Mouse (Mus musculus) heart, embryonic 16.5 days (tissue): ENCODE results near the gene Wdr11. TPM values are rescaled to one million over a fixed set of nuclear protein-coding genes. Genes with fewer than 3 reads are reported as not detected.

ENCODE experiments used
- ATAC-seq: fragments of 200-750 bp; cut with Nextera tagmentation; replicated peaks from 2 replicates; pipeline ENCODE4 v1.8.0; 2017; ENCODE audit warnings: moderate number of reproducible peaks; ENCODE audit not compliant: insufficient read depth, low FRiP score; ENCODE audit errors: extremely low read depth
- H3K27ac ChIP-seq: fragments of 300-500 bp; sonication (generic); 2 replicates; pipeline ENCODE4 v1.5.1; 2014; ENCODE audit warnings: mild to moderate bottlenecking, low read length, control low read depth, moderate library complexity
- H3K27me3 ChIP-seq: fragments of 300-500 bp; sonication (generic); 2 replicates; pipeline ENCODE4 v1.6.1; 2014; ENCODE audit warnings: low read length, mixed read lengths; ENCODE audit not compliant: control insufficient read depth, insufficient read depth
- H3K36me3 ChIP-seq: fragments of 300-500 bp; sonication (generic); 2 replicates; pipeline ENCODE4 v1.6.1; 2014; ENCODE audit not compliant: control insufficient read depth, insufficient read depth
- H3K4me1 ChIP-seq: fragments of 300-500 bp; sonication (generic); 2 replicates; pipeline ENCODE4 v1.6.1; 2014; ENCODE audit warnings: low read length, mixed read lengths; ENCODE audit not compliant: control insufficient read depth, insufficient read depth
- H3K4me2 ChIP-seq: fragments of 300-500 bp; sonication (generic); 2 replicates; pipeline ENCODE4 v1.6.1; 2014; ENCODE audit warnings: low read depth, mild to moderate bottlenecking, control low read depth, low read length
- H3K4me3 ChIP-seq: fragments of 300-500 bp; sonication (generic); 2 replicates; pipeline ENCODE4 v1.5.1; 2014; ENCODE audit warnings: mild to moderate bottlenecking, control low read depth, low read length
- H3K9ac ChIP-seq: fragments of 300-500 bp; sonication (generic); 2 replicates; pipeline ENCODE4 v1.6.1; 2014; ENCODE audit warnings: low read length, control low read depth
- H3K9me3 ChIP-seq: fragments of 300-500 bp; sonication (generic); replicated peaks from 2 replicates; pipeline ENCODE4 v1.6.1; 2016; ENCODE audit warnings: low read length; ENCODE audit not compliant: control insufficient read depth
- WGBS: fragments of 180-500 bp; shearing (Covaris S2); extraction: QIAGEN DNeasy Blood & Tissue Kit; methylation state at CpG from one replicate; pipeline ENCODE4 v1.1.7; 2014; 5-methylcytosine and 5-hydroxymethylcytosine counted together
- polyA plus RNA-seq: library from polyadenylated mRNA; unstranded; fragments of >200 nt; fragmentation: Nextera tagmentation; extraction: Ambion mirVana; gene quantifications from 2 replicates; pipeline ENCODE4 v1.2.1, GENCODE M21; 2015

The Wdr11 gene
- polyA plus RNA-seq, 1 experiment from 2014 or later = 25.2 TPM

- no peak overlapping the region for H3K27ac ChIP-seq
- H3K36me3 ChIP-seq = peaks cover 62% of the 10 kb centered on the region
- ATAC-seq = no peak
- H3K9ac ChIP-seq = no peak overlapping the region
- no peaks in the 10 kb centered on the region for H3K9me3 ChIP-seq
- WGBS = 74% methylated on average over 7 of the region's 7 CpGs
- H3K4me3 ChIP-seq = no peak overlapping the region
- peaks cover 7% of the 10 kb centered on the region for H3K4me1 ChIP-seq
- no peaks in the 10 kb centered on the region for H3K27me3 ChIP-seq
- H3K4me2 ChIP-seq = no peak overlapping the region
Observed at GRCm38 (mm10) chr7:129630351-129630750, 38.7 kb downstream of the Wdr11 start.

GRCm38 (mm10) chr7:129631453-129631852, 39.8 kb downstream of the Wdr11 start:
- no peak overlapping the region; the same call in 1 of the 2 replicates for H3K27ac ChIP-seq
- H3K9ac ChIP-seq = no peak overlapping the region
- H3K9me3 ChIP-seq = no peaks in the 10 kb centered on the region
- peaks cover 54% of the 10 kb centered on the region for H3K36me3 ChIP-seq
- no peak overlapping the region for H3K4me2 ChIP-seq
- WGBS = 44% methylated on average over 6 of the region's 6 CpGs
- H3K4me3 ChIP-seq = no peak overlapping the region
- peaks cover 7% of the 10 kb centered on the region for H3K4me1 ChIP-seq
- ATAC-seq = peak; percentile 70
- no peaks in the 10 kb centered on the region for H3K27me3 ChIP-seq

GRCm38 (mm10) chr7:129635898-129636640, 44.4 kb downstream of the Wdr11 start:
- Histone ChIP-seq H3K4me2 (no peak overlapping the region), H3K9me3 (no peaks in the 10 kb centered on the region), H3K27ac (no peak overlapping the region), H3K27me3 (no peaks in the 10 kb centered on the region), H3K4me3 (no peak overlapping the region), H3K9ac (no peak overlapping the region), H3K4me1 (peaks cover 5% of the 10 kb centered on the region), H3K36me3 (peaks cover 28% of the 10 kb centered on the region)
- WGBS = 86% methylated on average over 12 of the region's 12 CpGs
- no peak for ATAC-seq

GRCm38 (mm10) chr7:129636992-129637391, 45.3 kb downstream of the Wdr11 start:
- Histone ChIP-seq H3K4me2 (no peak overlapping the region), H3K36me3 (peaks cover 22% of the 10 kb centered on the region; the same call in 1 of the 2 replicates), H3K27me3 (no peaks in the 10 kb centered on the region), H3K4me3 (no peak overlapping the region), H3K9ac (no peak overlapping the region), H3K27ac (no peak overlapping the region), H3K4me1 (no peaks in the 10 kb centered on the region), H3K9me3 (no peaks in the 10 kb centered on the region)
- ATAC-seq = no peak
- 58% methylated on average over 9 of the region's 9 CpGs for WGBS

- no peak for ATAC-seq
- no peak overlapping the region for H3K9ac ChIP-seq
- H3K4me3 ChIP-seq = no peak overlapping the region
- H3K4me2 ChIP-seq = no peak overlapping the region
- no peaks in the 10 kb centered on the region for H3K27me3 ChIP-seq
- peaks cover 16% of the 10 kb centered on the region; the same call in 1 of the 2 replicates for H3K36me3 ChIP-seq
- no peaks in the 10 kb centered on the region for H3K9me3 ChIP-seq
- no peak overlapping the region for H3K27ac ChIP-seq
- 73% methylated on average over 5 of the region's 5 CpGs for WGBS
- no peaks in the 10 kb centered on the region for H3K4me1 ChIP-seq
Observed at GRCm38 (mm10) chr7:129637906-129638475, 46.3 kb downstream of the Wdr11 start.

GRCm38 (mm10) chr7:129639006-129639405, 47.3 kb downstream of the Wdr11 start:
- Histone ChIP-seq H3K4me1 (no peaks in the 10 kb centered on the region), H3K9me3 (no peaks in the 10 kb centered on the region), H3K9ac (no peak overlapping the region), H3K27me3 (no peaks in the 10 kb centered on the region), H3K36me3 (peaks cover 10% of the 10 kb centered on the region; the same call in 1 of the 2 replicates), H3K4me2 (no peak overlapping the region), H3K4me3 (no peak overlapping the region), H3K27ac (no peak overlapping the region)
- WGBS = 83% methylated on average over 5 of the region's 5 CpGs
- no peak for ATAC-seq

- ATAC-seq = no peak
- no peak overlapping the region for H3K27ac ChIP-seq
- H3K9ac ChIP-seq = no peak overlapping the region
- H3K9me3 ChIP-seq = no peaks in the 10 kb centered on the region
- H3K4me1 ChIP-seq = no peaks in the 10 kb centered on the region
- no peak overlapping the region for H3K4me2 ChIP-seq
- 77% methylated on average over 6 of the region's 6 CpGs for WGBS
- peaks cover 3% of the 10 kb centered on the region; the same call in 1 of the 2 replicates for H3K36me3 ChIP-seq
- H3K4me3 ChIP-seq = no peak overlapping the region
- no peaks in the 10 kb centered on the region for H3K27me3 ChIP-seq
Observed at GRCm38 (mm10) chr7:129639833-129640232, 48.2 kb downstream of the Wdr11 start.

- H3K4me3 ChIP-seq = no peak overlapping the region
- H3K9ac ChIP-seq = no peak overlapping the region
- no peak for ATAC-seq
- no peak overlapping the region for H3K27ac ChIP-seq
- no peaks in the 10 kb centered on the region for H3K9me3 ChIP-seq
- 87% methylated on average over 4 of the region's 4 CpGs for WGBS
- H3K36me3 ChIP-seq = no peaks in the 10 kb centered on the region
- no peaks in the 10 kb centered on the region; the same call in 1 of the 2 replicates for H3K27me3 ChIP-seq
- H3K4me2 ChIP-seq = no peak overlapping the region
- H3K4me1 ChIP-seq = no peaks in the 10 kb centered on the region
Observed at GRCm38 (mm10) chr7:129643290-129643689, 51.6 kb downstream of the Wdr11 start.

GRCm38 (mm10) chr7:129647798-129648197, 56.1 kb downstream of the Wdr11 start:
- Histone ChIP-seq H3K27me3 (no peaks in the 10 kb centered on the region; the same call in 1 of the 2 replicates), H3K4me3 (no peak overlapping the region)
- ATAC-seq = no peak

More at GRCm38 (mm10) chr7:129647798-129648197, 56.1 kb downstream of the Wdr11 start:
- Histone ChIP-seq H3K9me3 (no peaks in the 10 kb centered on the region), H3K36me3 (no peaks in the 10 kb centered on the region), H3K9ac (no peak overlapping the region), H3K4me1 (peaks cover 18% of the 10 kb centered on the region), H3K4me2 (no peak overlapping the region), H3K27ac (no peak overlapping the region)
- 73% methylated on average over 7 of the region's 7 CpGs for WGBS
